Mouse (Mus musculus) adrenal gland, adult 18-20 months (tissue): ENCODE measurements at regions not wholly inside any gene's neighbourhood (a gene's known extent, or its start where the extent isn't known, plus 50 kb on each side); places are given as distances from the start of the nearest gene placed in this dataset.

Experiments used
- DNase-seq, 2 experiments: peaks; one replicate each; pipeline ENCODE4 v3.0.0; 2021 to 2022; ENCODE audit warnings: low spot score in 2 of 2

- no peak for DNase-seq
These were observed 281.8 kb upstream of the Htr2a start for GRCm38 (mm10) chr14:74358730-74359444.

- DNase-seq, result no peak
These were observed 280.7 kb upstream of the Htr2a start for GRCm38 (mm10) chr14:74359663-74360552.

DNA sequence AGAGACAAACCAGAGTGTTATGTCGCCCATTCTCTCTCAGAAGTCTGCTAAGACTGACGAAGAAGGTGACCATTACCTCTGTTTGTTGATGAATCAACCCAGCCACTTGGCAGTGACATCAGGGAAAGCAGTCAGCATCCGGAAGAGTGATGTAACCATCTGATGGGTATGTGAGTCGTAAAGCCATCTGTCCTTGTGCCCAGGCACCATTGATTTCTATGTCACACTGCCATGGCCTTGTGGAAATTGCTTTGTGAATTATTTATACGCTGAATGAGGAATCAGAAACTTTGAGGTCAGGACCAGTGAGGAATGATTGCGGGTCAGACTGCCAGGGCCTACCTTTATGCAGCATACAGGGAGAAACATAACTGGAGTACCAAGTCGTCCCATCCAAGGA is 256.2 kb upstream of the Htr2a start:
- peak in 1 of 2 experiments; percentile 4 for DNase-seq

DNA sequence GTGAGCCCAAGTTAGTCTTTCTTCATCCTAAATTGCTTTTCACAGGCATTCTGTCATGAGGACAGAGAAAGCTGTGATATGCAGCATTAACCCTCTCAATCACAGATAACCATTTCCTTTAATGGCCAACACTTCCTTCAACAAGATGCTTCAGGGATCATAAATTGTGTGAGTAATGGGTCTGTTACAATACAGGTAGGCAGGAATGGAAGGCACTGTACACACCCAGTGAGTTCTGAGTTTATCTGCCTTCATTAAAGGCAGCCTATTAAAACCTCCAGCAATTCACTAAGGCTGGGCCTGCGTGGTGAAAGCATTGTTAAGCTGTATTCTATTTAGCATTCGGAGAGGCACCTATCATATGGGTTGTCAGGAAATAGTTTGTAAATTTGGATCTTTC is 248.2 kb upstream of the Htr2a start:
- no peak for DNase-seq

- DNase-seq, result no peak
These were observed 243.4 kb upstream of the Htr2a start for GRCm38 (mm10) chr14:74397202-74397601.

GRCm38 (mm10) chr14:74409441-74409840 is 231.2 kb upstream of the Htr2a start:
- DNase-seq, result no peak

GRCm38 (mm10) chr14:74428226-74428625 is 212.4 kb upstream of the Htr2a start:
- peak; percentile 6 to 19 for DNase-seq

DNA sequence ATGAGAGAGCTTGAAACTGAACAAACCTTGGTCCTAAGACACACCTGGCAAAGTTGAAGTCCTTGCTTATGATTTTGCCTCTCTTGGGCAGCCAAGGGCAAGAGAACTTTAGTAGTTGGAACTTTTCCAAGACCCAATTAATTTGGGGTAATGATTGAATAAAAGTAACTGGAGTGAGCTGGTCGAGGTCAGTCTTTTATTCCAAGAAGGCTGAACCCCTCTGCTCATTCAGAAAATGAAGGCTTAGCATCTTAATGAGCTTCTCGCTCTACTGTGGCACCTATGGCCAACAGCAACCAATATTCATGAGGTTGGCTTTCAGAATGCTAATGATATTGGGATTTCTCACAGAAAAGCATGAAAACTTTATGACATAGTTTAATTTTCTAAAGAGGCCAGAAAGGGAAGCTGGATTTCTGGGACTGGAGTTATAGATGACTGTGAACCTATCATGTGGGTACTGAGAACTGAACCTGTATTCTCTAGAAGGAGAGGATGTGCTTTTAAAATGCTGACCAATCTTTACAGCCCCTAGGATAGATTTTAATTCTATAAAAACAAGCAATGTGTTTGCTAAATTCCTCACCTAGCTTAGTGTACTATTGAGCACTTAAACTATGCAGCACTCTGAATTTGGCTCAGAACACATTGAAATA is 176.5 kb upstream of the Htr2a start:
- no peak for DNase-seq

GRCm38 (mm10) chr14:74495504-74495903 is 145.1 kb upstream of the Htr2a start:
- DNase-seq, result no peak

DNA sequence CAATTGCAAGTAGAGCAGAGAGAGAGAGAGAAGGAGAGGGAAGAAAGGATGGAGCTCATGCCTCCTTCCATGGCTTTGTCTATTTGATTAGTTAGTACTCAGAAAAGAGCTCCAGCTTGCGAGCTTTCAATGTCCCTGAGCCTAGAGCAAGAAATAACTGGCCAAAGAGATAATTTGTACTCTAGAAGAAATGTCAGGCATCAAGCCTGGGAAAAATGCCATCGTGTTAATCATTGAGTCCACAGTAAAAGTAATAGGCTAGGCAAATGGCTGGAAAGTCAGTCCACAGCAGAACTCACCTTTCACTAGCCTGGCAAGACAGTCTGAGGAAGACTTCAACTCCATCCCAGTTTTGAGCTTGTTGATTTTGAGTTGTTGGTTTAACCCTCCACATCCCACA is 129.1 kb upstream of the Htr2a start:
- no peak for DNase-seq

DNA sequence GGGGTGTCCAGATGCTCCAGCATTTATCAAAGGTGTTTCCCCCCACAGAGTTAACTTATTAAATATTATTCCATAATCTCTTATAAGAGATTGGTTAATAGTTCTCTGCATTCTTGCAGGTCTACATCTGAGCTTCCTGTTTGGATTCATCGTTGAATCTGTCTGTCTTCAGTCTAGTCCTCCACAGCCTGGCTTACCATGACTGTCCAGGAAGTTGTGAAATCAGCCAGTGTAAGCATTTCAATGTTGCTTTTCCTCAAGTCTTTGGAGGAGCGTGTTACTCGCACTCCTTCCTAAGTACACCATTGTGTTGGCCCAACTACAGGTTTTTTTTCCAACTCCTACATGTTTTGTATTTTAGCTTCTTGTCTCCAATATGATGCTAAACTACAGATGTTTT is 124.2 kb upstream of the Htr2a start:
- no peak for DNase-seq

DNA sequence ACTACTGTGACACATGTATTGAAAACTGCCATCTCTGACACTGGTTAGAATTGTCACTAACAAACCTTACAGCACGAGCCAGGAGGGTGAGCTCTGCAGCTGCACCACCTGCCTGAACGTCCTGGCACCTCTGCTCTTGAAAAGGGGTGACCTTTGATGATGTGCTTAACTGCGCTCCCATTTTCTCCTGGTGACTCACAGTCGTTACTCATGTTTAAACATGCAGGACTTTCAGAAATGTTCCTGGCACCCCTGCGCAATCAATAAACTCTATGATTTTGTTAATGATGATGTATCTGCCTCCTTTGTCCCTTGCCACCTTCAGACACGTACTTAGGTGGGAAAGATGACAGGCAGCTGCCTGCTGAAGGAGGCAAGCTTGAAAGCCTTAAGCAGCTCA is 121.1 kb upstream of the Htr2a start:
- DNase-seq, result no peak

DNA sequence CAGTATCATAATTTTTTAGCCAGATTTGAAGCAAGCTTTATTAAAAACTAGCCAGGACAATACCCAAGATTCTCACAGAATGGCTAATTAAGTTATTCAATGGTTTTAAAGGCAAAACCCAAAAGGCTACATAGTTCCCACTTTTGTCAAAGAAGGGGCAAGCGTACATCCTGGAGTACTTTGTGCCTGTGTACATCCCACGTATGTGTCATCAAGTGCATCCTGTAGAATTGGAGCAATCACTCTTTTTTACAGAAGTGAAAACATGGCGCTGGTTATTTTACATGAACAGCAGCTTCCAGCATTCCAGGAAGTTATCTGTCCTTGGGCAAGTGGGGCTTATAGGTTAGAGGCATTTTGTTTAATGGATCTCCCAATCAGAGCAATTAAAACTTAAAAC is 119.0 kb upstream of the Htr2a start:
- no peak for DNase-seq

DNA sequence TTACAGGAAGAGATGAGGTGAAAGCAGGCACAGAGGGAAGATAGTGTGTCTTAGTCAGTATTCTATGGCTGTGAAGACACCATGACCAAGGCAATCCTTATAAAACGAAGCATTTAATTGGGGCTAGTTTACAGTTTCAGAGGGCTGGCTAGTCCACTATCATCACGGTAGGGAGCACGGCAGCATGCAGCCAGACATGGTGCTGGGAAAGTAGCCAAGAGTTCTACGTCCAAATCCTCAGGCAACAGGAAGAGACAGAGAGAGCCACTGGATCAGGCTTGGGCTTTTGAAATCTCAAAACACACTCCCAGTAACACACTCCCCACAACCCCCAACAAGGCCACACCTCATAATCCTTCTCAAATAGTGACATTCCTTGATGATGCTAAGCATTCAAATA is 113.4 kb upstream of the Htr2a start:
- no peak for DNase-seq

- no peak for DNase-seq
These were observed 111.2 kb upstream of the Htr2a start for GRCm38 (mm10) chr14:74529368-74529951.

- DNase-seq, result no peak
These were observed 102.5 kb upstream of the Htr2a start for GRCm38 (mm10) chr14:74538187-74538586.

GRCm38 (mm10) chr14:74544028-74544427 is 96.6 kb upstream of the Htr2a start:
- DNase-seq, result no peak

DNA sequence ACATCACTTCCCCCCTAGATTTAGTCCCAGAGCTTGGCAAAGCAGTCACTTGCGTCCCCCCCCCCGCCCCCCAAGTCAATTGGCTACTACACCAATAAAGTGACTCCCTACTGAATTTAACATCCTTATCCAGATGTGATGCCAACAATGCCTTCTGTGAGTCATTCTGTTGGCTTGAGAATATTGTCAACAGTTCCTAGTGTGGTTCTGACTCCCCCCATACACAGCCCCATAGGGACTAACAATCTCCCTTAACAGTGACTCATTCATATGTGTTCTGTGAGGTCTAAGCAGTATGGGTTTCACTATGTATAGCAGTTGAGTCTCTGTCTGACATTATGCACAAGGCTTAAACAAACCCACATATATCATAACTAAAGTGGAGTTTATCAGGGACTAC is 89.5 kb upstream of the Htr2a start:
- DNase-seq, result no peak

DNA sequence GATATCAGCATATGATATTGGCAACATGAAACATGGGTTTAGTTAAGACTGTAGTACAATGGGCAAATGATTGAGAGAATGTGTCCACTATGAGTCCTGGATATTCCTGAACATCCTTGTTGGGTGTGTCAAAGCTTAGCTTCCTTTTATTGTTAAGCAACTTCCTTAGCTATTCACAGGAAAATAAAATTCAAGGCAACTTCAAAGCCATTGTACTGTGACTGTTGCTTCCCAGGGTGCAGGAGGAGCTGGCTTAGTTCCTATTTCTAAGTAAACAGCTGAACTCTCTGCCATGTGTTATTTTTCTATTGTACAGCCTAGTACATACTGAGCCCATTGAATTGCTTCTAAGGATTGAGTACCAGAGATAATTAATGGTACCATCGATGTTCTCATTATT is 87.0 kb upstream of the Htr2a start:
- no peak for DNase-seq

DNA sequence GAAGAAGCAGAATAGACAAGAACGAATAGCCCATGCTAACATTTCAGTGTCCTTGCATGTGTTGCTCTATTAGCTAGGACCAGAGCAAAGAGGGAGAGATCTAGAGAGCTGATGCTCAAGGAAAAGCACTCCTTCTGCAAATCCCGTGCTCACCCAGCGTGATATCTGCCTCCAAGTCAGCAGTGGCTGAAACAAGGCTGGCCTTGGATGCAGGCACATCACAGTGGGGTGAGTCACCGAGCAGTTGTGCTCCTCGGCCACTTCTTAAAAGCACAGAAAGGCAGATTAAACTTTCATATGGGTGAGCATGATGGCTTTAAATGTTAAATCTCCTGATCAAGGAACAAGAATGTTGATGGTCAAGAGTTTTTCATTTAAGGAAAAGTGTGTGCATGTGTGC is 82.3 kb upstream of the Htr2a start:
- DNase-seq, result peak; percentile 25 to 33
